Mouse (Mus musculus) stomach, postnatal 0 days (tissue): Measurements from ENCODE around the gene Slamf8. TPM values are rescaled to one million over a fixed set of nuclear protein-coding genes. Genes with fewer than 3 reads are reported as not detected.

Source experiments
- ATAC-seq: fragments of 200-750 bp; cut with Nextera tagmentation; 2 replicates; pipeline ENCODE4 v1.8.0; 2017; ENCODE audit not compliant: low FRiP score, low TSS enrichment
- DNase-seq: peaks from one replicate; pipeline ENCODE4 v3.0.0-alpha.2; 2016; ENCODE audit warnings: low spot score
- H3K27ac ChIP-seq: fragments of 300-500 bp; sonication (generic); replicated peaks from 2 replicates; pipeline ENCODE4 v1.5.1; 2014; ENCODE audit warnings: mild to moderate bottlenecking, control low read depth
- H3K27me3 ChIP-seq: fragments of 300-500 bp; sonication (generic); 2 replicates; pipeline ENCODE4 v1.6.1; 2014; ENCODE audit warnings: low read length; ENCODE audit not compliant: control insufficient read depth, insufficient read depth
- H3K36me3 ChIP-seq: fragments of 300-500 bp; sonication (generic); 2 replicates; pipeline ENCODE4 v1.6.1; 2014; ENCODE audit warnings: low read length, mixed read lengths; ENCODE audit not compliant: control insufficient read depth, insufficient read depth
- H3K4me1 ChIP-seq: fragments of 300-500 bp; sonication (generic); replicated peaks from 2 replicates; pipeline ENCODE4 v1.6.1; 2014; ENCODE audit warnings: antibody characterized with exemption; ENCODE audit not compliant: control insufficient read depth, insufficient read depth
- H3K4me2 ChIP-seq: fragments of 300-500 bp; sonication (generic); replicated peaks from 2 replicates; pipeline ENCODE4 v1.6.1; 2014; ENCODE audit warnings: low read depth, mild to moderate bottlenecking, control low read depth, moderate library complexity
- H3K4me3 ChIP-seq: fragments of 300-500 bp; sonication (generic); 2 replicates; pipeline ENCODE4 v1.5.1; 2014; ENCODE audit warnings: low read depth, low read length, control low read depth
- H3K9ac ChIP-seq: fragments of 300-500 bp; sonication (generic); 2 replicates; pipeline ENCODE4 v1.6.1; 2014; ENCODE audit warnings: mild to moderate bottlenecking, low read length, control low read depth, mixed read lengths
- H3K9me3 ChIP-seq: fragments of 300-500 bp; sonication (generic); 2 replicates; pipeline ENCODE4 v1.6.1; 2016; ENCODE audit warnings: low read length; ENCODE audit not compliant: control insufficient read depth
- CTCF ChIP-seq: IDR thresholded peaks from 2 replicates; pipeline ENCODE4 v1.5.1; 2016; ENCODE audit warnings: antibody characterized with exemption, low read depth, mild to moderate bottlenecking, moderate library complexity
- EP300 ChIP-seq: optimal IDR thresholded peaks from 2 replicates; pipeline ENCODE3; 2016; ENCODE audit warnings: antibody characterized with exemption
- WGBS: fragments of 180-500 bp; shearing (Covaris S2); extraction: QIAGEN DNeasy Blood & Tissue Kit; methylation state at CpG from one replicate; pipeline ENCODE4 v1.1.7; 2014; 5-methylcytosine and 5-hydroxymethylcytosine counted together
- polyA plus RNA-seq: library from polyadenylated mRNA; unstranded; fragments of >200 nt; fragmentation: Nextera tagmentation; extraction: Ambion mirVana; gene quantifications from 2 replicates; pipeline ENCODE4 v1.2.1, GENCODE M21; 2015

Slamf8 gene
- polyA plus RNA-seq, 1 experiment from 2014 or later = 0.12 TPM

- peak; percentile 69 for DNase-seq
- 22% methylated on average over 7 of the region's 7 CpGs for WGBS
- no peak overlapping the region for H3K4me2 ChIP-seq
These were observed 28.9 kb upstream of the Slamf8 start for GRCm38 (mm10) chr1:172619235-172619634.

DNA sequence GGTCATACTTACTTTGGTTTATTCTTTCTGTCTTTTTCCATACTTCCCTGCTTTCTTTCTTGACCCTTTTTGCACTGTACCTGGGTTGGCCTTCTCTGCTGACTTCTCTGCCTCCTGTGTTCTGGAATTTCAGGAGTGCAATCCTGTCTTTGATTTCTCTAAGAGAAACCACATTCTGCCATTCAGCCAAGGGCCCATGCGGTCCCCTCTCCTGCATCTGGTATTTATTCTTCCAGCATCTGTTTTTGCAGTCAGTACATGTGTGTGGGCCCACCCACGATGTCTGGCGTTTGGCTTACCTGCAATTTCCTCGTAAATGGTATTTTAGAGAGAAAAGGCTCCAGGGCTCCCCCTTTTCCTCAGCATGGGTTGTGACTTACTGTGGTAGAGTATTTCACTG lies 27.8 kb upstream of the Slamf8 start:
- Histone ChIP-seq H3K4me1 (no peaks in the 10 kb centered on the region), H3K36me3 (no peaks in the 10 kb centered on the region), H3K27me3 (no peaks in the 10 kb centered on the region), H3K27ac (no peak overlapping the region), H3K4me3 (no peak overlapping the region), H3K9ac (no peak overlapping the region), H3K9me3 (no peaks in the 10 kb centered on the region), H3K4me2 (no peak overlapping the region)
- TF ChIP-seq EP300 (no peak), CTCF (no peak)
- DNase-seq (peak; percentile 6), ATAC-seq (no peak)
- 73% methylated on average over 4 of the region's 4 CpGs for WGBS

More at GRCm38 (mm10) chr1:172619235-172619634, 28.9 kb upstream of the Slamf8 start:
- H3K9me3 ChIP-seq = no peaks in the 10 kb centered on the region
- ATAC-seq = 0 out of 2 replicates have a peak, but pooled peaks have one; percentile 35
- H3K4me1 ChIP-seq = no peaks in the 10 kb centered on the region
- no peak overlapping the region for H3K27ac ChIP-seq
- H3K27me3 ChIP-seq = no peaks in the 10 kb centered on the region
- TF ChIP-seq EP300 (no peak), CTCF (peak; percentile 91)
- no peak overlapping the region for H3K4me3 ChIP-seq
- H3K36me3 ChIP-seq = no peaks in the 10 kb centered on the region
- no peak overlapping the region for H3K9ac ChIP-seq

- Histone ChIP-seq H3K4me3 (no peak overlapping the region), H3K9ac (no peak overlapping the region), H3K27ac (no peak overlapping the region), H3K9me3 (no peaks in the 10 kb centered on the region), H3K4me2 (peak overlapping the region; percentile 1; the same call in 1 of the 2 replicates), H3K4me1 (no peaks in the 10 kb centered on the region), H3K36me3 (no peaks in the 10 kb centered on the region), H3K27me3 (no peaks in the 10 kb centered on the region)
- TF ChIP-seq CTCF = no peak
- DNase-seq = peak; percentile 3
- ATAC-seq = no peak
- 32% methylated on average over 14 of the region's 14 CpGs for WGBS
These were observed 27.2 kb upstream of the Slamf8 start for GRCm38 (mm10) chr1:172617365-172618076.

GRCm38 (mm10) chr1:172616537-172617300 lies 26.4 kb upstream of the Slamf8 start:
- Histone ChIP-seq H3K27me3 (no peaks in the 10 kb centered on the region), H3K4me1 (no peaks in the 10 kb centered on the region), H3K36me3 (no peaks in the 10 kb centered on the region), H3K9me3 (no peaks in the 10 kb centered on the region), H3K4me3 (no peak overlapping the region; the same call in 1 of the 2 replicates), H3K4me2 (peak overlapping the region; percentile 44), H3K9ac (no peak overlapping the region), H3K27ac (no peak overlapping the region)
- ATAC-seq (peak; percentile 29; the same call in 1 of the 2 replicates), DNase-seq (peak; percentile 17)
- WGBS = 11% methylated on average over 22 of the region's 22 CpGs
- TF ChIP-seq CTCF = no peak
- no peak for TF ChIP-seq EP300

DNA sequence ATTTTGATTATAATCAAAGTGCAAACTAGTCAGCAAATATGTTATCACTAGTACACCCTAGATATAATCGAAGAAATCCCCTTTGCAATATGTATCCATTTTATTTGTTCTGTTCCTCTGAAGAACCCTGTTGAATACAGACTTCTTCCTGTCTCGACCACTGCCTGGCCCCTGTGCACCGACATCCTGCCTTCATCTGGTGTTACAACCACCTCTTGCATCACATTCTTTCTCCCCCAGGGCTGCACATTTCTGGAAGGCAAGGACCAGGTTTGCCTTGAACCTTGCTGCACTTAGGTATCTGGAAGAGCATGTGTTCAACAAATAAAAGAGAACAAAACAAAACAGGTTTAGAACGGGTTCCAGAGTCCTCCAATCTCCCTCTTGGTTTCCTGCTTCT lies 25.0 kb upstream of the Slamf8 start:
- WGBS = 55% methylated on average over 4 of the region's 4 CpGs
- Histone ChIP-seq H3K4me3 (no peak overlapping the region), H3K4me1 (no peaks in the 10 kb centered on the region), H3K9ac (no peak overlapping the region), H3K4me2 (no peak overlapping the region), H3K27ac (no peak overlapping the region), H3K27me3 (no peaks in the 10 kb centered on the region), H3K36me3 (no peaks in the 10 kb centered on the region), H3K9me3 (no peaks in the 10 kb centered on the region)
- DNase-seq (no peak), ATAC-seq (no peak)
- no peak for TF ChIP-seq EP300
- no peak for TF ChIP-seq CTCF

- WGBS = 84% methylated on average over 10 of the region's 10 CpGs
- DNase-seq = no peak
- Histone ChIP-seq H3K9ac (no peak overlapping the region), H3K9me3 (no peaks in the 10 kb centered on the region), H3K36me3 (no peaks in the 10 kb centered on the region), H3K27me3 (no peaks in the 10 kb centered on the region), H3K4me2 (no peak overlapping the region), H3K27ac (no peak overlapping the region), H3K4me1 (no peaks in the 10 kb centered on the region), H3K4me3 (no peak overlapping the region)
- ATAC-seq = no peak
- no peak for TF ChIP-seq CTCF
- TF ChIP-seq EP300 = no peak
These were observed 24.3 kb upstream of the Slamf8 start for GRCm38 (mm10) chr1:172614654-172615053.
